Mouse (Mus musculus) lung, postnatal 0 days (tissue): ENCODE results near the gene Snapin.

ENCODE experiments used
- CTCF ChIP-seq: IDR thresholded peaks from 2 replicates; pipeline ENCODE4 v1.5.1; 2016; ENCODE audit warnings: antibody characterized with exemption, mild to moderate bottlenecking
- EP300 ChIP-seq: IDR thresholded peaks from 2 replicates; pipeline ENCODE4 v1.6.1; 2016; ENCODE audit warnings: antibody characterized with exemption, mild to moderate bottlenecking, control low read depth

GRCm38 (mm10) chr3:90497597-90497996 lies 6.8 kb upstream of the Snapin start:
- TF ChIP-seq CTCF (no peak), EP300 (no peak)
